Mouse (Mus musculus): Measurements from ENCODE around the gene Opcml. TPM values are rescaled to one million over a fixed set of nuclear protein-coding genes. Genes with fewer than 3 reads are reported as not detected.

Opcml gene
- polyA plus RNA-seq (2017; shearing (Covaris generic)), result not detected

DNA sequence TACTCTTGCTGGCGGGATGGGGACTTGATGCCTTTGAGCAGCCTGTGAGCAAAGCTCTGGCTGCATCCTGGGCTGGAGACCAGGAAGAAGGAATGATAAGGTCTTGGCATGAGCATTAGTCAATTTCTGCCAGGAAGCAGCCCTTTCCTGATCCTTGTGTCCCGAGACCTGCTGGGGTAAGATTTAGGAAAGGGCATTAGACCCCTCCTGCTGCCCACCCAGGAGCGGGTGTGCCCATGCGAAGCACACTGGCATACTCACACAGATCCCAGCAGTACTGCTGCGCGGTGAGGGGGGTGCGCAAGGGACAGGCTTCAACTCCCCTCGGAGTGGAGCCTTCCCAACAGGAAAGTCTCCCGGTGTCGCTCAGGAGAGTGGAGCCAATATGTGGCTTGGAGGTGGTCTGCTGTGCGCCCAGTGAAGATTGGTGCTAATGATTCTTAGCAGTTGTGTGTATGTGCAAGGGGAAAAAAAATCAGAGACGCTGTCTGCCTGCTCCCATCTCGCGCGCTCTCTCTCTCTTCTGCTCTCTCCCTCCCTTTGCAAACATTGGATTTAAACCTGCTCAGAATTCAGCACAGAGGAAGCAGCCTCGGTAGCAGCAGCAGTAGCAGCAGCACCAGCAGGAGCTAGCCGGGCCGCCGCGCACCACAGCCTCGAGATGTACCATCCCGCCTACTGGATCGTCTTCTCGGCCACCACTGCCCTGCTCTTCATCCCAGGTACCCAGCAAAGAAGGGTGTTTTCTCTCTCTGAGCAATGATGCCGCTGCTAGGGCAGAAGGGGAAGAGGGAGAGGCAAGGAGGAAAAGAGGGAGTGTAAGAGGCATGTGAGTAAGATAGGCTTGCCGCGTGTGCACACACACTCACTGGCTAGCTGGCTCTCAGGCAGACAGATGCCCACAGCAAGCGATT is at the start of gene Opcml:
TSS of gene Opcml (plus strand) at position 51 of the 914 bp plus-strand sequence.

All from activated CD4-positive, CD25-positive, alpha-beta regulatory T cell, adult 9 weeks (primary cell).